Mouse (Mus musculus) left cerebral cortex, adult 11 months (tissue): ENCODE results near the gene Bmp8a.
"Not testable (repeated sequence)": the region's sequence is repeated elsewhere in the genome, so short reads cannot be mapped to it uniquely, and the experiment has no call there.

Experiments used
- DNase-seq: peaks from one replicate; pipeline ENCODE4 v3.0.0; 2022; ENCODE audit warnings: low spot score

Bmp8a gene

GRCm38 (mm10) chr4:123331326-123331725, 11.7 kb downstream of the Bmp8a start:
- no peak for DNase-seq

GRCm38 (mm10) chr4:123328946-123329345, 14.1 kb downstream of the Bmp8a start:
- no peak for DNase-seq

GRCm38 (mm10) chr4:123327630-123328029, 15.4 kb downstream of the Bmp8a start:
- no peak for DNase-seq

- no peak for DNase-seq
Measured at GRCm38 (mm10) chr4:123326087-123326486, 17.0 kb downstream of the Bmp8a start.

- no peak for DNase-seq
Measured at GRCm38 (mm10) chr4:123323534-123323933, 19.5 kb downstream of the Bmp8a start, which contains the start of gene Oxct2a. TSS of gene Oxct2a (minus strand) at chr4:123323634.

GRCm38 (mm10) chr4:123322910-123323309, 20.1 kb downstream of the Bmp8a start:
- not testable (repeated sequence) for DNase-seq

GRCm38 (mm10) chr4:123314497-123314896, 28.6 kb downstream of the Bmp8a start:
- DNase-seq = no peak

- DNase-seq = no peak
Measured at GRCm38 (mm10) chr4:123313010-123313409, 30.0 kb downstream of the Bmp8a start.

- no peak for DNase-seq
Measured at GRCm38 (mm10) chr4:123311845-123312244, 31.2 kb downstream of the Bmp8a start.

GRCm38 (mm10) chr4:123308292-123308691, 34.8 kb downstream of the Bmp8a start:
- DNase-seq = no peak

- no peak for DNase-seq
Measured at GRCm38 (mm10) chr4:123306999-123307398, 36.1 kb downstream of the Bmp8a start.

GRCm38 (mm10) chr4:123305789-123306188, 37.3 kb downstream of the Bmp8a start:
- DNase-seq = no peak

GRCm38 (mm10) chr4:123298980-123299670, 43.9 kb downstream of the Bmp8a start:
- no peak for DNase-seq

GRCm38 (mm10) chr4:123298226-123298625, 44.8 kb downstream of the Bmp8a start:
- DNase-seq = no peak

GRCm38 (mm10) chr4:123297195-123297960, 45.7 kb downstream of the Bmp8a start:
- DNase-seq = no peak

GRCm38 (mm10) chr4:123296148-123296534, 46.9 kb downstream of the Bmp8a start:
- DNase-seq = no peak

GRCm38 (mm10) chr4:123295516-123296147, 47.4 kb downstream of the Bmp8a start:
- no peak for DNase-seq

GRCm38 (mm10) chr4:123295026-123295425, 48.0 kb downstream of the Bmp8a start:
- not testable (repeated sequence) for DNase-seq

- DNase-seq = no peak
Measured at GRCm38 (mm10) chr4:123293661-123294443, 49.2 kb downstream of the Bmp8a start.

GRCm38 (mm10) chr4:123292989-123293388, 50.1 kb downstream of the Bmp8a start:
- no peak for DNase-seq

- no peak for DNase-seq
Measured at GRCm38 (mm10) chr4:123292390-123292789, 50.7 kb downstream of the Bmp8a start.

- no peak for DNase-seq
Measured at GRCm38 (mm10) chr4:123289038-123289437, 54.0 kb downstream of the Bmp8a start.
